Mouse (Mus musculus): ENCODE measurements at regions not wholly inside any gene's neighbourhood (a gene's known extent, or its start where the extent isn't known, plus 50 kb on each side); places are given as distances from the start of the nearest gene placed in this dataset.

DNA sequence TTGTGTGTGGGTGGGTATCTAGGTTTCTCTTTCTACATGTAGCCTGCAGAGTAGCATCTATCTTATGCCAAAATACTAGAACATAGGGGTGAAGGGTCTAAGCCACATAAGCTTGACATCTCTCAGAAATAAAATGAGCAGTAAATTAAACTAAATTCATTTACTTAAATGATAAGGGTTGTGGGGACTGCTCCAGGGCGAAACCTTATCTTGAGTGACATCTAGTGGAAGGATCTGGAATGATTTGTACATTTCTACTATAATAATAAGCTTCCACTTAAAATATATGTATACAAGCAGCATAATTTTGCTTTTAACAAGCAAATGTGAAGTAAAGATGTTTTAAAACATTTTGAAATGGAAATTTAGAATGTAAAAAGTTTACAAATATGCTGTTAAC is 271.4 kb downstream of the Vgll3 start:
- Histone ChIP-seq H3K27ac (ENCODE audit: low read length) (no peak overlapping the region), H3K4me2 (ENCODE audit: low read length) (no peak overlapping the region), H3K4me1 (replicated peaks; ENCODE audit: control insufficient read depth, insufficient read depth, low read length) (no peaks in the 10 kb centered on the region), H3K36me3 (ENCODE audit: control insufficient read depth, insufficient read depth) (no peaks in the 10 kb centered on the region), H3K27me3 (replicated peaks; ENCODE audit: control insufficient read depth, insufficient read depth, low read length) (no peaks in the 10 kb centered on the region), H3K9ac (replicated peaks; ENCODE audit: low read depth, low read length) (no peak overlapping the region), H3K9me3 (ENCODE audit: control insufficient read depth, low read length) (no peaks in the 10 kb centered on the region), H3K4me3 (replicated peaks; ENCODE audit: low read length) (no peak overlapping the region)
- WGBS: 14% methylated on average over 1 of the region's 1 CpGs
- 0 out of 2 replicates have a peak, but pooled peaks have one; percentile 54 for ATAC-seq

DNA sequence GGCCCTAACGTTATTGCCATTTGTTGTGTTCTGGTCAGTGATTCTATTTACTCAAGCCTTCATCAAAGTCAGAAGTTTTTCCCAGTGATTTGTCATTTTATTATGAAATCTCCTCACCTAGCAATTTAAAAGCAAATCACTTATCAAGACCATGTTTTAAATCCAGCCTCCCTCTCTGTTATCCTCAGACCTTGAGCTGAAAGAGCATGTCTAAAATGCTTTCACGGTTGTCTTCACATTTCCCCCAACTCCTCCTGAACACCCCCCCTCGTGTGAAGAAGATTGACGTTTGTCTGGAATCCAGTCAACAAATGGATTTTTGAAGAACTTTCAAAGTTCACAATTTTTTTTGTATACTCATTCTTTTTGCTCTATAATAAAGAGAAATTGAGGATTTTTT is 277.7 kb downstream of the Vgll3 start:
- no peaks in the 10 kb centered on the region for H3K4me1 ChIP-seq (replicated peaks; ENCODE audit: control insufficient read depth, insufficient read depth, low read length)
- WGBS: 42% methylated on average over 4 of the region's 4 CpGs
- no peaks in the 10 kb centered on the region for H3K9me3 ChIP-seq (ENCODE audit: control insufficient read depth, low read length)
- no peaks in the 10 kb centered on the region for H3K36me3 ChIP-seq (ENCODE audit: control insufficient read depth, insufficient read depth)
- no peak overlapping the region for H3K27ac ChIP-seq (ENCODE audit: low read length)
- ATAC-seq: no peak
- H3K4me3 ChIP-seq (replicated peaks; ENCODE audit: low read length): no peak overlapping the region
- H3K4me2 ChIP-seq (ENCODE audit: low read length): no peak overlapping the region
- no peaks in the 10 kb centered on the region for H3K27me3 ChIP-seq (replicated peaks; ENCODE audit: control insufficient read depth, insufficient read depth, low read length)
- no peak overlapping the region for H3K9ac ChIP-seq (replicated peaks; ENCODE audit: low read depth, low read length)

DNA sequence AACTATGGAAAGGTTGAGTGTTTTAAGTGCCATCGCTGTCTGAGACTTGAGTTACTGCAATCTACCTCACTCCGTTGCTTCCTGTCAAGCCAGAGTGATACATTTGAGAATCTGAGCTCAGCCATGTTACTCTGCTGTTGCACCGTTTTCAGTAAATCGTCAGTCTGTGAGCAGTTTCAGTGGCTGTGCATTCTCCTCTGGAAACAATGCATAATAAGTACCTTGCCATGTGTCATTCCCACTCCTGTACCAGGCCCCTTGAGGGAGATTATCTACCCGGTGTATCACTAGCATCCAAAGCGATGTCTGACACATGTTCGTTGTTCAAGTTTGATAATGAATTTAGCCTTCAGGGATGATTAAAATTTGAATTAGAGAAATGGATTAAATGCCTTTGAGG is 280.6 kb downstream of the Vgll3 start:
- no peaks in the 10 kb centered on the region for H3K4me1 ChIP-seq (replicated peaks; ENCODE audit: control insufficient read depth, insufficient read depth, low read length)
- no peaks in the 10 kb centered on the region for H3K27me3 ChIP-seq (replicated peaks; ENCODE audit: control insufficient read depth, insufficient read depth, low read length)
- H3K36me3 ChIP-seq (ENCODE audit: control insufficient read depth, insufficient read depth): no peaks in the 10 kb centered on the region
- WGBS: 74% methylated on average over 7 of the region's 7 CpGs
- ATAC-seq: no peak
- H3K27ac ChIP-seq (ENCODE audit: low read length): no peak overlapping the region
- no peak overlapping the region for H3K9ac ChIP-seq (replicated peaks; ENCODE audit: low read depth, low read length)
- H3K4me3 ChIP-seq (replicated peaks; ENCODE audit: low read length): no peak overlapping the region
- no peaks in the 10 kb centered on the region for H3K9me3 ChIP-seq (ENCODE audit: control insufficient read depth, low read length)
- no peak overlapping the region for H3K4me2 ChIP-seq (ENCODE audit: low read length)

DNA sequence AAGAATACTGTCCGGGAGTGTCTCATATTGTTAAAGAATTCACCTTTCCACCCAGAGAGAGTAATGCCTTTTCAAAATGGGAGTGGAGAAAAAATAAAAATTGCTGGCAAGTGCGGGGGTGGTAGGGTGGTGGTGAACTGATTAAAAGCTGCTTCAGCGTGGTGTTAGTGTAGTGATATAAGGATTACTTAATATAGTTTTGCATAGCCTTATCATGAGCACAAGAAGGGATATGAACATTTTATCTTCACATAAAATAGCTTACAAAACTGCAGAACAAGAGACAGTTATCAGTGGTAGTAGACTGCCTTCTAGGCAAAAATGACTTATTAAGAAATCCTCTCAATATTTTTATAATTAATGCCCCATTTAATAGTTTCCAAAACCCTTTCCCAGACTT is 302.9 kb downstream of the Vgll3 start:
- Histone ChIP-seq H3K27ac (ENCODE audit: low read length) (no peak overlapping the region), H3K4me3 (replicated peaks; ENCODE audit: low read length) (no peak overlapping the region), H3K4me1 (replicated peaks; ENCODE audit: control insufficient read depth, insufficient read depth, low read length) (no peaks in the 10 kb centered on the region), H3K9me3 (ENCODE audit: control insufficient read depth, low read length) (no peaks in the 10 kb centered on the region), H3K9ac (replicated peaks; ENCODE audit: low read depth, low read length) (no peak overlapping the region), H3K36me3 (ENCODE audit: control insufficient read depth, insufficient read depth) (no peaks in the 10 kb centered on the region), H3K27me3 (replicated peaks; ENCODE audit: control insufficient read depth, insufficient read depth, low read length) (no peaks in the 10 kb centered on the region), H3K4me2 (ENCODE audit: low read length) (no peak overlapping the region)
- ATAC-seq: no peak
- WGBS: 92% methylated on average over 3 of the region's 3 CpGs

DNA sequence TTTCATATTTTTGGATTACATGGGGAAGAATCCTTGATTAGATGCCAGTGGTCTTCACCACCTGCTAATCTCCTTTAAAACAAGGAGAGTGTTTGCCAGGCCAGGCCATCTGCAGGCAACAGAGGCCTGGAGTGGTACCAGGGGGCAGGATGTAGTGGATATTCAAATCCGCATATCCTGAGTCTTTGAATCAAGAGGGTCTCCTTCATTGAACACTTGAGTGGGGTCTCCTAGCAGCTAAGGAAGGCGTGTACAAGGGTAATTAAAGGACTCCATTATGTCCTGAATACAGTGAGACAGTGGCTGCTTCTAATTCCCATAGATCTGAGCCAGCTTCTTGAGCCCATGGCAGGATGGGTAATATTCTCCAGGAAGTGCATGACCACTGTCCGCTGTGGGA is 322.7 kb downstream of the Vgll3 start:
- H3K27ac ChIP-seq (ENCODE audit: low read length): no peak overlapping the region
- WGBS: 57% methylated on average over 3 of the region's 3 CpGs
- no peaks in the 10 kb centered on the region for H3K9me3 ChIP-seq (ENCODE audit: control insufficient read depth, low read length)
- H3K36me3 ChIP-seq (ENCODE audit: control insufficient read depth, insufficient read depth): no peaks in the 10 kb centered on the region
- no peak overlapping the region for H3K4me3 ChIP-seq (replicated peaks; ENCODE audit: low read length)
- ATAC-seq: peak; percentile 45; the same call in 1 of the 2 replicates
- 0 out of 2 replicates have a peak, but pooled peaks cover 4% of the 10 kb centered on the region for H3K4me1 ChIP-seq (replicated peaks; ENCODE audit: control insufficient read depth, insufficient read depth, low read length)
- no peak overlapping the region for H3K9ac ChIP-seq (replicated peaks; ENCODE audit: low read depth, low read length)
- H3K4me2 ChIP-seq (ENCODE audit: low read length): no peak overlapping the region
- no peaks in the 10 kb centered on the region for H3K27me3 ChIP-seq (replicated peaks; ENCODE audit: control insufficient read depth, insufficient read depth, low read length)

DNA sequence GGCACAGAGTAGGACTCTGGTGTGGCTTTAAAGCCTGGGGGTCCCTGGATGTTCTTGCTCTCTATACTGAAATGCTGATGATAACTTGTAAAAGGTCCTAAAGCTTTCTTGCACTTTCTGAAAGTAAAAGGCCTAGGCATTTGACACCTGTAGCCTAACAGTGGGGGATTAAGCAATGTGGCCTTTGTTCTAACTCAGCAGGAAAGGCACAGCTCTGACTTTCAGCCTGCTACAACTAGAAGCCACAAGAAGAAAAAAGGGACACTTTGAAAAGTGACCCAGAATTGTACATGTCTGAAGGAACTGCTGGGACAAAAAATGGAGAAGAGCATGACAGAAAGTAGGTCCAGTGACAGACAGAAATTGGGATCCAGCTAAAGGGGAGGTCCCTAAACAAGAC is 329.7 kb downstream of the Vgll3 start:
- H3K9ac ChIP-seq (replicated peaks; ENCODE audit: low read depth, low read length): no peak overlapping the region
- H3K36me3 ChIP-seq (ENCODE audit: control insufficient read depth, insufficient read depth): no peaks in the 10 kb centered on the region
- no peak overlapping the region for H3K4me2 ChIP-seq (ENCODE audit: low read length)
- H3K4me3 ChIP-seq (replicated peaks; ENCODE audit: low read length): no peak overlapping the region
- H3K27ac ChIP-seq (ENCODE audit: low read length): no peak overlapping the region
- H3K27me3 ChIP-seq (replicated peaks; ENCODE audit: control insufficient read depth, insufficient read depth, low read length): no peaks in the 10 kb centered on the region
- H3K9me3 ChIP-seq (ENCODE audit: control insufficient read depth, low read length): no peaks in the 10 kb centered on the region
- ATAC-seq: no peak
- H3K4me1 ChIP-seq (replicated peaks; ENCODE audit: control insufficient read depth, insufficient read depth, low read length): no peaks in the 10 kb centered on the region

DNA sequence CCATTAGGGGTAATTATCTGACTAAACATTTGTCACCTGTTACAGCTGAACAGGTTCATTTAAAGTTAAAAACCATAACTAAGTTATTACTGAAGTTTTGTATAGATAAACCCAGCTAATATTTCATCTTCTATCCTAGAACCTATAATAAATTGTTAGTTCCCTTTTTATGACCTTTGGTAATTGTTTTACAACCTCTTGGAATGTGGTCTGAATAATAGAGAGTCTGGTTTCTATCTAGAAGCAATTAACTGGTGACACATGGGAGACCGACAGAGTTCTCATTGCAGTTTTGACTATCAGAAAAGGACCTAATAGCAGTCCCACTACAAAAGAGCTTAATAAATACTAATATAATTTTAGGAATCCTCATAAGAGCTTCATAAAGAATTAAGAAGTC is 330.2 kb downstream of the Vgll3 start:
- 40% methylated on average over 1 of the region's 1 CpGs for WGBS
- no peak overlapping the region for H3K27ac ChIP-seq (ENCODE audit: low read length)
- H3K4me2 ChIP-seq (ENCODE audit: low read length): no peak overlapping the region
- no peak overlapping the region for H3K9ac ChIP-seq (replicated peaks; ENCODE audit: low read depth, low read length)
- no peaks in the 10 kb centered on the region for H3K27me3 ChIP-seq (replicated peaks; ENCODE audit: control insufficient read depth, insufficient read depth, low read length)
- H3K36me3 ChIP-seq (ENCODE audit: control insufficient read depth, insufficient read depth): no peaks in the 10 kb centered on the region
- H3K9me3 ChIP-seq (ENCODE audit: control insufficient read depth, low read length): no peaks in the 10 kb centered on the region
- no peak for ATAC-seq
- no peaks in the 10 kb centered on the region for H3K4me1 ChIP-seq (replicated peaks; ENCODE audit: control insufficient read depth, insufficient read depth, low read length)
- H3K4me3 ChIP-seq (replicated peaks; ENCODE audit: low read length): no peak overlapping the region

DNA sequence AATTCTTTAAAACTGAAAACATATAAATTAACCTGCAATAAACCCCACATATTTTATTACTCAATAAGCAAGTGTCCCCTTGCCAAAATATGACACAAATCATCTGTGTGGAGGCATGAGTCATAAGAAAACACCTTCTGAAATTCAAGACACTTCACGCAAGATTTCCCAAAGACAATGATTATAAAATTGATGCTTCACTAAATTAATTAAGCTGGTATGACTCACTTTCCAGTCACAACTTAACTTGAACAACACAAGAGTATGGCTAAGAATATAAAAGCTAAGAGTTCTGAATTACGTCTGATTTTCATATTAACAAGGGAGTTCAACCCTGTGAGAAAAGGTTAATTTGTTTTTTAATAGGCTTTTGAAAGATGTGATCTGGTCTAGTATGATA is 353.2 kb downstream of the Vgll3 start:
- no peaks in the 10 kb centered on the region for H3K27me3 ChIP-seq (replicated peaks; ENCODE audit: control insufficient read depth, insufficient read depth, low read length)
- H3K27ac ChIP-seq (ENCODE audit: low read length): no peak overlapping the region
- no peaks in the 10 kb centered on the region for H3K36me3 ChIP-seq (ENCODE audit: control insufficient read depth, insufficient read depth)
- 85% methylated on average over 2 of the region's 2 CpGs for WGBS
- H3K4me2 ChIP-seq (ENCODE audit: low read length): no peak overlapping the region
- no peak overlapping the region for H3K9ac ChIP-seq (replicated peaks; ENCODE audit: low read depth, low read length)
- H3K4me3 ChIP-seq (replicated peaks; ENCODE audit: low read length): no peak overlapping the region
- ATAC-seq: no peak
- no peaks in the 10 kb centered on the region for H3K9me3 ChIP-seq (ENCODE audit: control insufficient read depth, low read length)
- H3K4me1 ChIP-seq (replicated peaks; ENCODE audit: control insufficient read depth, insufficient read depth, low read length): no peaks in the 10 kb centered on the region

DNA sequence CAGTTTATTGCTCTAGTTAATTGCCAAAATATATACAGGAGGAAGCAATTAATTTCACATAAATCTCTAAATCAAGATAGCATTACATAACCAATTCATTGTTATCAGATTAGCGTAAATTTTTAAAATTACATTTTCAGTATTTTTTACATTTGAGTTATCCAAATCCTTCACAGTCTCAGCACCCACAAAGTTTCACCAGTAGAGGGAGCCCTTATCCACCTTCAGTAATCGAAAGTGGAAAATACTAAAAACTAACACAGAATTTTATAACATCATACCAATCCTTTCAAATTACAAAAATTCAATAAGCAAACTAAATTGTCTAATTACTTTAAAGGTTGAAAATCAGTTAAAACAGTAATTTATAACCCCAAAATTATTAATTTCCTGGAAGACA is 375.7 kb downstream of the Vgll3 start:
- Histone ChIP-seq H3K4me1 (replicated peaks; ENCODE audit: control insufficient read depth, insufficient read depth, low read length) (no peaks in the 10 kb centered on the region), H3K9me3 (ENCODE audit: control insufficient read depth, low read length) (no peaks in the 10 kb centered on the region), H3K4me3 (replicated peaks; ENCODE audit: low read length) (no peak overlapping the region), H3K27ac (ENCODE audit: low read length) (no peak overlapping the region), H3K36me3 (ENCODE audit: control insufficient read depth, insufficient read depth) (no peaks in the 10 kb centered on the region), H3K27me3 (replicated peaks; ENCODE audit: control insufficient read depth, insufficient read depth, low read length) (no peaks in the 10 kb centered on the region), H3K4me2 (ENCODE audit: low read length) (no peak overlapping the region), H3K9ac (replicated peaks; ENCODE audit: low read depth, low read length) (no peak overlapping the region)
- 38% methylated on average over 2 of the region's 2 CpGs for WGBS
- ATAC-seq: no peak

DNA sequence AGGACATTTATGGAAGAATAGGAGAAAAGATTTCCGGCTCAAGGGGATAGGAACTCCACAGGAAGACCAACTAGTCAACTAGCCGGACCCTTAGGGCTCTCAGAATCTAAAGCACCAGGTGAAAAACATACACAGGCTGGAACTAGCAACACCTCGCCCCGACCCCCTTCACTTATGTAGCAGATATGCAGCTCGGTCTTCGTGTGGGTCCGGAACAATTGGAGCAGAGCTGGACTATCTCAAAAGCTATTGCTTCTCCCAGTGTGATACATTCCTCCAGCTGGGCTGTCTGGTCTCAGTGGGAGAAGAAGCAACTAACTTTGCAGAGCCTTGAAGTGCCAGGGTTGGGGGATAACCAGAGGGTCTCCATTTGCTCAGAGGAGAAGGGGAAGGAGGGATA is 386.3 kb downstream of the Vgll3 start:
- WGBS: 92% methylated on average over 7 of the region's 7 CpGs
- Histone ChIP-seq H3K4me3 (replicated peaks; ENCODE audit: low read length) (no peak overlapping the region), H3K9ac (replicated peaks; ENCODE audit: low read depth, low read length) (no peak overlapping the region), H3K27me3 (replicated peaks; ENCODE audit: control insufficient read depth, insufficient read depth, low read length) (no peaks in the 10 kb centered on the region), H3K27ac (ENCODE audit: low read length) (no peak overlapping the region), H3K4me1 (replicated peaks; ENCODE audit: control insufficient read depth, insufficient read depth, low read length) (no peaks in the 10 kb centered on the region), H3K9me3 (ENCODE audit: control insufficient read depth, low read length) (no peaks in the 10 kb centered on the region), H3K36me3 (ENCODE audit: control insufficient read depth, insufficient read depth) (no peaks in the 10 kb centered on the region), H3K4me2 (ENCODE audit: low read length) (no peak overlapping the region)
- no peak for ATAC-seq

All from forebrain, embryonic 16.5 days (tissue).